Mouse (Mus musculus) MEL (cell line): ENCODE measurements around the gene Nup210l. TPM values are rescaled to one million over a fixed set of nuclear protein-coding genes. Genes with fewer than 3 reads are reported as not detected.

Source experiments
- DNase-seq: peaks from one replicate; pipeline ENCODE4 v3.0.0; 2011; ENCODE audit warnings: low read depth, low spot score
- H3K27ac ChIP-seq: 2 replicates; pipeline ENCODE4 v1.5.1; 2012; ENCODE audit warnings: low read depth, mild to moderate bottlenecking, control low read depth, low read length, moderate library complexity; ENCODE audit not compliant: control insufficient read depth
- H3K27me3 ChIP-seq, 2 experiments: fragments of 150-350 bp in 1 of 2; sonication (generic) in 1 of 2; 2 replicates each; pipeline ENCODE4 v1.6.1; 2012; ENCODE audit warnings: low read length in 2 of 2, mild to moderate bottlenecking in 2 of 2, improper control_type of control experiment in 1 of 2, moderate library complexity in 1 of 2; ENCODE audit not compliant: insufficient read depth in 2 of 2, control insufficient read depth in 1 of 2
- H3K36me3 ChIP-seq, 2 experiments: 2 replicates each; pipeline ENCODE4 v1.6.1; 2012 to 2014; ENCODE audit warnings: low read length in 2 of 2, improper control_type of control experiment in 1 of 2, inconsistent platforms in 1 of 2, mild to moderate bottlenecking in 1 of 2; ENCODE audit not compliant: insufficient read depth in 2 of 2, control insufficient read depth in 1 of 2
- H3K4me1 ChIP-seq, 2 experiments: fragments of 150-350 bp in 1 of 2; sonication (generic) in 1 of 2; 2 replicates each; pipeline ENCODE4 v1.6.1; 2012; ENCODE audit warnings: low read length in 2 of 2, improper control_type of control experiment in 1 of 2, mild to moderate bottlenecking in 1 of 2; ENCODE audit not compliant: insufficient read depth in 2 of 2, control insufficient read depth in 1 of 2
- H3K4me3 ChIP-seq, 2 experiments: fragments of 150-350 bp in 1 of 2; sonication (generic) in 1 of 2; 2 replicates each; pipeline ENCODE4 v1.5.1; 2012; ENCODE audit warnings: low read depth in 2 of 2, low read length in 2 of 2, mild to moderate bottlenecking in 2 of 2, moderate library complexity in 2 of 2, control low read depth in 1 of 2, improper control_type of control experiment in 1 of 2; ENCODE audit not compliant: control insufficient read depth in 1 of 2, insufficient read depth in 1 of 2
- H3K79me2 ChIP-seq: 2 replicates; pipeline ENCODE4 v1.6.1; 2012; ENCODE audit warnings: mild to moderate bottlenecking, low read length, moderate library complexity; ENCODE audit not compliant: control insufficient read depth, poor library complexity, insufficient read depth
- H3K9ac ChIP-seq: 2 replicates; pipeline ENCODE4 v1.6.1; 2012; ENCODE audit warnings: low read depth, mild to moderate bottlenecking, control low read depth, low read length, moderate library complexity; ENCODE audit not compliant: control insufficient read depth, poor library complexity, severe bottlenecking
- H3K9me3 ChIP-seq: fragments of 150-350 bp; sonication (generic); replicated peaks from 2 replicates; pipeline ENCODE4 v1.6.1; 2012; ENCODE audit warnings: mild to moderate bottlenecking, low read length, improper control_type of control experiment, moderate library complexity; ENCODE audit not compliant: insufficient read depth
- BHLHE40 ChIP-seq: IDR thresholded peaks from 2 replicates; pipeline ENCODE4 v1.6.1; 2012; ENCODE audit warnings: low read depth, mild to moderate bottlenecking, inconsistent platforms, low read length, improper control_type of control experiment, borderline replicate concordance
- CHD1 ChIP-seq: IDR thresholded peaks from 2 replicates; pipeline ENCODE4 v1.6.1; 2012; ENCODE audit warnings: low read depth, mild to moderate bottlenecking, inconsistent platforms, low read length, improper control_type of control experiment
- ELF1 ChIP-seq: IDR thresholded peaks from 2 replicates; pipeline ENCODE4 v1.6.1; 2014; ENCODE audit warnings: low read depth, mild to moderate bottlenecking, inconsistent platforms, low read length, improper control_type of control experiment, moderate library complexity
- GABPA ChIP-seq: IDR thresholded peaks from 2 replicates; pipeline ENCODE4 v1.6.1; 2012; ENCODE audit warnings: low read depth, mild to moderate bottlenecking, inconsistent platforms, low read length, improper control_type of control experiment, moderate library complexity
- GATA1 ChIP-seq: IDR thresholded peaks from 2 replicates; pipeline ENCODE4 v1.6.1; 2011; ENCODE audit warnings: low read depth, low read length, improper control_type of control experiment
- HCFC1 ChIP-seq: IDR thresholded peaks from 2 replicates; pipeline ENCODE4 v1.6.1; 2012; ENCODE audit warnings: low read depth, mild to moderate bottlenecking, inconsistent platforms, low read length, improper control_type of control experiment, moderate library complexity
- JUND ChIP-seq: IDR thresholded peaks from 2 replicates; pipeline ENCODE4 v1.6.1; 2011; ENCODE audit warnings: low read depth, mild to moderate bottlenecking, improper control_type of control experiment, low read length
- MAFK ChIP-seq: IDR thresholded peaks from 2 replicates; pipeline ENCODE4 v1.6.1; 2011; ENCODE audit warnings: low read depth, mild to moderate bottlenecking, low read length, improper control_type of control experiment, borderline replicate concordance
- MAX ChIP-seq: IDR thresholded peaks from 2 replicates; pipeline ENCODE4 v1.6.1; 2011; ENCODE audit warnings: low read length, improper control_type of control experiment
- MXI1 ChIP-seq: IDR thresholded peaks from 2 replicates; pipeline ENCODE4 v1.6.1; 2011; ENCODE audit warnings: mild to moderate bottlenecking, low read depth, low read length, improper control_type of control experiment
- MYB ChIP-seq: IDR thresholded peaks from 2 replicates; pipeline ENCODE4 v1.6.1; 2011; ENCODE audit warnings: mild to moderate bottlenecking, low read depth, low read length, improper control_type of control experiment
- POLR2A ChIP-seq, 2 experiments: IDR thresholded peaks; 2 replicates each; pipeline ENCODE4 v1.6.1; 2011 to 2012; ENCODE audit warnings: low read length in 2 of 2, mild to moderate bottlenecking in 2 of 2, control low read depth in 1 of 2, improper control_type of control experiment in 1 of 2, low read depth in 1 of 2, moderate library complexity in 1 of 2; ENCODE audit not compliant: control insufficient read depth in 1 of 2, insufficient read depth in 1 of 2, poor library complexity in 1 of 2
- RAD21 ChIP-seq: IDR thresholded peaks from 2 replicates; pipeline ENCODE4 v1.6.1; 2011; ENCODE audit warnings: mild to moderate bottlenecking, low read depth, low read length, improper control_type of control experiment
- RCOR1 ChIP-seq: IDR thresholded peaks from 2 replicates; pipeline ENCODE4 v1.6.1; 2012; ENCODE audit warnings: low read depth, mild to moderate bottlenecking, inconsistent platforms, low read length, improper control_type of control experiment
- TAL1 ChIP-seq: IDR thresholded peaks from 2 replicates; pipeline ENCODE4 v1.6.1; 2012; ENCODE audit warnings: mild to moderate bottlenecking, inconsistent platforms, low read length, moderate library complexity, mixed read lengths
- TBP ChIP-seq: IDR thresholded peaks from 2 replicates; pipeline ENCODE4 v1.8.0; 2011; ENCODE audit warnings: low read depth, low read length, improper control_type of control experiment
- TCF12 ChIP-seq: IDR thresholded peaks from 2 replicates; pipeline ENCODE4 v1.6.1; 2014; ENCODE audit warnings: low read depth, mild to moderate bottlenecking, inconsistent platforms, low read length, improper control_type of control experiment, moderate library complexity
- UBTF ChIP-seq: IDR thresholded peaks from 2 replicates; pipeline ENCODE4 v1.6.1; 2012; ENCODE audit warnings: low read depth, mild to moderate bottlenecking, inconsistent platforms, low read length, improper control_type of control experiment, moderate library complexity, borderline replicate concordance; ENCODE audit not compliant: insufficient read depth
- ZC3H11A ChIP-seq: IDR thresholded peaks from 2 replicates; pipeline ENCODE4 v1.6.1; 2012; ENCODE audit warnings: low read depth, mild to moderate bottlenecking, inconsistent platforms, low read length, improper control_type of control experiment
- ZKSCAN1 ChIP-seq: IDR thresholded peaks from 2 replicates; pipeline ENCODE4 v1.6.1; 2012; ENCODE audit warnings: low read depth, mild to moderate bottlenecking, inconsistent platforms, low read length, improper control_type of control experiment, moderate library complexity
- ZNF384 ChIP-seq: IDR thresholded peaks from 2 replicates; pipeline ENCODE4 v1.6.1; 2012; ENCODE audit warnings: low read depth, mild to moderate bottlenecking, inconsistent platforms, low read length, improper control_type of control experiment
- polyA plus RNA-seq, 2 experiments: library from polyadenylated mRNA; stranded (reverse) in 1 of 2; unstranded in 1 of 2; fragments of >175 nt in 1 of 2; fragments of >200 nt in 1 of 2; gene quantifications; 2 replicates each; pipeline versions ENCODE4 v1.2.1 to v1.2.4; 2012; ENCODE audit warnings: low replicate concordance in 2 of 2, low read depth in 1 of 2; ENCODE audit not compliant: insufficient read length in 2 of 2, insufficient read depth in 1 of 2, missing spikeins in 1 of 2
- total RNA-seq: library from RNA; depleted of rRNA; stranded (reverse); fragments of 300-350 nt; gene quantifications from 2 replicates; pipeline ENCODE4 v1.2.3, GENCODE M21; 2012

Nup210l gene
- total and polyA plus RNA-seq, 3 experiments, result 0.54 to 0.65 TPM; not detected in 1

GRCm38 (mm10) chr3:90115526-90115925, 11.6 kb downstream of the Nup210l start:
- no peak overlapping the region for H3K9ac ChIP-seq
- TF ChIP-seq MYB (no peak), UBTF (no peak), ZC3H11A (no peak), ELF1 (no peak), TCF12 (no peak), ZKSCAN1 (no peak), RAD21 (no peak), CHD1 (no peak), GABPA (no peak), POLR2A (IDR thresholded peaks at IDR 0.05; ENCODE audit: control insufficient read depth in 1 of 2, insufficient read depth in 1 of 2, low read depth in 1 of 2, low read length in 2 of 2, poor library complexity in 1 of 2) (no peak), MXI1 (no peak), MAFK (no peak), BHLHE40 (no peak), HCFC1 (no peak), RCOR1 (no peak), TBP (no peak), JUND (no peak), TAL1 (no peak), MAX (no peak)
- TF ChIP-seq, all 39 proteins: peak for 0
- no peaks in the 10 kb centered on the region for H3K9me3 ChIP-seq
- peaks cover 0 to 8% of the 10 kb centered on the region in 2 experiments; a peak in 2 of 4 replicates for H3K36me3 ChIP-seq
- no peaks in the 10 kb centered on the region for H3K27me3 ChIP-seq
- H3K4me1 ChIP-seq, result peaks cover 0 to 4% of the 10 kb centered on the region in 2 experiments; a peak in 1 of 4 replicates
- H3K27ac ChIP-seq, result no peak overlapping the region
- H3K4me3 ChIP-seq, result no peak overlapping the region
- no peak for DNase-seq
- H3K79me2 ChIP-seq, result no peaks in the 10 kb centered on the region

GRCm38 (mm10) chr3:90118132-90118790, 14.3 kb downstream of the Nup210l start:
- no peak overlapping the region for H3K9ac ChIP-seq
- no peaks in the 10 kb centered on the region for H3K27me3 ChIP-seq
- H3K4me3 ChIP-seq, result no peak overlapping the region
- H3K27ac ChIP-seq, result no peak overlapping the region
- H3K4me1 ChIP-seq, result no peaks in the 10 kb centered on the region
- H3K79me2 ChIP-seq, result no peaks in the 10 kb centered on the region
- TF ChIP-seq GATA1, result no peak
- TF ChIP-seq ZKSCAN1, result no peak
- TF ChIP-seq MAX, result no peak
- TF ChIP-seq ZNF384, result peak; percentile 74
- no peaks in the 10 kb centered on the region for H3K9me3 ChIP-seq
- DNase-seq, result no peak
- H3K36me3 ChIP-seq, result no peaks in the 10 kb centered on the region
